Mouse (Mus musculus): ENCODE data around the gene Wdr54.

GRCm38 (mm10) chr6:83120930-83121862 is 35.0 kb downstream of the Wdr54 start, which contains the start of gene Wbp1:
- TF ChIP-seq POLR2A (IDR thresholded peaks at IDR 0.05; ENCODE audit: control insufficient read depth, extremely low read depth, insufficient read depth, low read length, poor library complexity) = peak; percentile 91
- TF ChIP-seq CTCF (IDR thresholded peaks at IDR 0.05; ENCODE audit: borderline replicate concordance, control insufficient read depth, extremely low read depth, insufficient read depth, low read length, poor library complexity) = peak; percentile 62; the same call in 1 of the 2 replicates

Measured in thymus, adult 2 months (tissue).